ENCODE assay signal across 14 mouse cellular contexts in the genomic region with DNA sequence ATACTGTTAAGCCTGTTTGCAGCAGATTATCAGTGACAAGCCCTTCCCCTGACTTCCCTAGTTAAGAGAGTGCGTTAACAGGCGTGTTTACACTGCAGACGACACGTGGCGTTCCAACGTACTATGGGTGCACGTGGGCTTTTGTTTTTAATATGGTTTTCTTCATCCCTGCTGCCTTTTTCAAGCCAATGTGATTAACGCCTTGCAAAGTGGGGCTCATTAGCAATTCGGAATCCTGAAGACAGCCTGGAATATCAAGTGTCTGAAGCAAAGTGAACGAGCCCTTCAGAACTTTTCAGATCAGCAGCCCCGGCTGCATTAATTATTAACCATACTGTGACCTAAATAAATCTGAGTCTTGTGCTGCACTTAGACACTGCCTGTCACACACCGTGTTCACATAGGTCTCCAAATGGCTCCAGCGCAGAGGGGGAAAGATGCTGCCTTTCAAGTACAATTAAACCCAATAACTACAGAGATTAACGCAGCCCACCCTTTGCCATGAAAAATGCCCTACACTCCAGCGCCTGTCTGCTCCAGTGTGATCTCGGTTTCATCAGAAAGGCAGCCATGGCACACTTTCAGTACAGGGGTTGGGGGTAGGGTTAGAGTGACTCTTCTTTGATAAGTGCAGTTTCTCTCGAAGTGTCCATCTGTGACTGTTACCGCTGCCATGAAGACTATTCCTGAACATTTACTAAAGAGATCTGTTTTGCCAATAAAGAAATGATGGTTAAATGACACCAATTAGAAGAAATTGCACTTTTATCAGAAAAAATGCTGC.
DNase-seq lines count a peak whose midpoint lies in the region; ATAC-seq and TF ChIP-seq lines count a peak whose summit lies in the region.
"Had no signal": no experiment of that assay in that cellular context is flagged by ENCODE, and none has a peak within 500 bp of the region (broad histone marks: within the 10 kb centered on the region; RNA-seq: fewer than 3 reads in every experiment).

No protein-coding gene starts in this region.

- 35% methylated on average over 18 of the region's 18 CpGs for WGBS in midbrain, embryonic 15.5 days
- 83% methylated on average over 18 of the region's 18 CpGs for WGBS in midbrain, embryonic 10.5 days
- WGBS in liver, embryonic 11.5 days = 62% methylated on average over 18 of the region's 18 CpGs
- WGBS in stomach, postnatal 0 days = 37% methylated on average over 18 of the region's 18 CpGs

- TF ChIP-seq EP300 in stomach, postnatal 0 days (optimal IDR thresholded peaks at IDR 0.05) = no peak

- H3K4me3 ChIP-seq in midbrain, embryonic 15.5 days = no peak overlapping the region
- H3K4me3 ChIP-seq in midbrain, embryonic 10.5 days = no peak overlapping the region
- no peak overlapping the region for H3K4me3 ChIP-seq in liver, embryonic 11.5 days (ENCODE audit: low read depth, low read length)
- no peak overlapping the region for H3K4me3 ChIP-seq in stomach, postnatal 0 days (ENCODE audit: low read depth, low read length)
- H3K4me3 ChIP-seq: heart, embryonic 15.5 days; left cerebral cortex, adult 2 months; limb, embryonic 15.5 days had no signal

- H3K4me1 ChIP-seq in midbrain, embryonic 15.5 days = peaks cover 7% of the 10 kb centered on the region
- peaks cover 5% of the 10 kb centered on the region; the same call in 1 of the 2 replicates for H3K4me1 ChIP-seq in midbrain, embryonic 10.5 days
- no peaks in the 10 kb centered on the region for H3K4me1 ChIP-seq in liver, embryonic 11.5 days (replicated peaks; ENCODE audit: control insufficient read depth, insufficient read depth, low read length)
- no peaks in the 10 kb centered on the region for H3K4me1 ChIP-seq in stomach, postnatal 0 days (replicated peaks; ENCODE audit: control insufficient read depth, insufficient read depth)
- H3K4me1 ChIP-seq: heart, embryonic 15.5 days; limb, embryonic 15.5 days had no signal

- H3K9me3 ChIP-seq in midbrain, embryonic 15.5 days = no peaks in the 10 kb centered on the region
- no peaks in the 10 kb centered on the region for H3K9me3 ChIP-seq in midbrain, embryonic 10.5 days (replicated peaks)
- H3K9me3 ChIP-seq in liver, embryonic 11.5 days (ENCODE audit: control insufficient read depth, low read length) = no peaks in the 10 kb centered on the region
- no peaks in the 10 kb centered on the region for H3K9me3 ChIP-seq in stomach, postnatal 0 days (ENCODE audit: control insufficient read depth, low read length)
- H3K9me3 ChIP-seq: heart, embryonic 15.5 days; limb, embryonic 15.5 days had no signal

- no peaks in the 10 kb centered on the region for H3K36me3 ChIP-seq in midbrain, embryonic 15.5 days (replicated peaks)
- H3K36me3 ChIP-seq in midbrain, embryonic 10.5 days = no peaks in the 10 kb centered on the region
- H3K36me3 ChIP-seq in liver, embryonic 11.5 days (ENCODE audit: control insufficient read depth, insufficient read depth, low read length) = no peaks in the 10 kb centered on the region
- H3K36me3 ChIP-seq in stomach, postnatal 0 days (ENCODE audit: control insufficient read depth, insufficient read depth, low read length) = no peaks in the 10 kb centered on the region
- H3K36me3 ChIP-seq: heart, embryonic 15.5 days; limb, embryonic 15.5 days had no signal

- H3K9ac ChIP-seq in midbrain, embryonic 15.5 days = no peak overlapping the region
- H3K9ac ChIP-seq in liver, embryonic 11.5 days (ENCODE audit: low read depth, low read length) = no peak overlapping the region
- no peak overlapping the region for H3K9ac ChIP-seq in stomach, postnatal 0 days (ENCODE audit: low read length)
- H3K9ac ChIP-seq: heart, embryonic 15.5 days; limb, embryonic 15.5 days had no signal

- H3K4me2 ChIP-seq in midbrain, embryonic 15.5 days = 0 out of 2 replicates have a peak overlapping the region, but pooled peaks have one; percentile 1
- H3K4me2 ChIP-seq in liver, embryonic 11.5 days = peak overlapping the region; percentile 20
- peak overlapping the region; percentile 29; the same call in 1 of the 2 replicates for H3K4me2 ChIP-seq in stomach, postnatal 0 days (replicated peaks; ENCODE audit: low read depth)
- H3K4me2 ChIP-seq: heart, embryonic 15.5 days; limb, embryonic 15.5 days had no signal

- no peaks in the 10 kb centered on the region for H3K27me3 ChIP-seq in midbrain, embryonic 15.5 days (replicated peaks)
- no peaks in the 10 kb centered on the region for H3K27me3 ChIP-seq in midbrain, embryonic 10.5 days (ENCODE audit: low read depth, poor library complexity, severe bottlenecking)
- H3K27me3 ChIP-seq in liver, embryonic 11.5 days (replicated peaks; ENCODE audit: control insufficient read depth, insufficient read depth, low read length) = no peaks in the 10 kb centered on the region
- no peaks in the 10 kb centered on the region for H3K27me3 ChIP-seq in stomach, postnatal 0 days (ENCODE audit: control insufficient read depth, insufficient read depth, low read length)
- H3K27me3 ChIP-seq: heart, embryonic 15.5 days; limb, embryonic 15.5 days had no signal

- no peak for ATAC-seq in midbrain, embryonic 15.5 days (replicated peaks)
- no peak for ATAC-seq in liver, embryonic 11.5 days (replicated peaks; ENCODE audit: low FRiP score)
- ATAC-seq in stomach, postnatal 0 days (ENCODE audit: low FRiP score, low TSS enrichment) = peak; percentile 84

- TF ChIP-seq CTCF in stomach, postnatal 0 days (IDR thresholded peaks at IDR 0.05; ENCODE audit: low read depth) = no peak

- no peak overlapping the region for H3K27ac ChIP-seq in midbrain, embryonic 15.5 days
- no peak overlapping the region for H3K27ac ChIP-seq in midbrain, embryonic 10.5 days (replicated peaks)
- no peak overlapping the region for H3K27ac ChIP-seq in liver, embryonic 11.5 days (ENCODE audit: low read depth, low read length)
- no peak overlapping the region for H3K27ac ChIP-seq in stomach, postnatal 0 days (replicated peaks)
- H3K27ac ChIP-seq: heart, embryonic 15.5 days; left cerebral cortex, adult 2 months; limb, embryonic 15.5 days had no signal

- no peak for DNase-seq in midbrain, embryonic 10.5 days (ENCODE audit: low spot score)
- DNase-seq in kidney, adult 8-10 months = peak; percentile 42 to 70
- peak; percentile 32 for DNase-seq in liver, embryonic 11.5 days (ENCODE audit: low spot score)
- DNase-seq in stomach, postnatal 0 days (ENCODE audit: low spot score) = peak; percentile 45
- no peak for DNase-seq in cerebellum, adult 11-12 months
- no peak for DNase-seq in Muller cell, postnatal 12 days (ENCODE audit: inconsistent ontology term)
- no peak for DNase-seq in heart, adult 8-10 months (ENCODE audit: low spot score)
- DNase-seq: adrenal gland, postnatal 14 days; cerebellum, adult 11 months; gastrocnemius, postnatal 25 days had no signal

Comparison
In these comparisons a context has a peak if more than half of its experiments do, and no peak if none do; other contexts are left out.
1. DNase-seq: peak in kidney, adult 8-10 months (2 of 2), liver, embryonic 11.5 days (single experiment) and stomach, postnatal 0 days (single experiment); none in midbrain, embryonic 10.5 days (single experiment), cerebellum, adult 11-12 months (single experiment), Muller cell, postnatal 12 days (single experiment) and heart, adult 8-10 months (single experiment).
2. Peak in every context shown above with its lines, with median percentiles within 50 percentile points of each other: H3K4me2 ChIP-seq.